Mouse (Mus musculus) cerebellum, postnatal 14 days (tissue): ENCODE data around the gene Pdcd6ip.
"Not testable (repeated sequence)": the region's sequence is repeated elsewhere in the genome, so short reads cannot be mapped to it uniquely, and the experiment has no call there.

ENCODE experiments used
- DNase-seq, 2 experiments: peaks; one replicate each; pipeline ENCODE4 v3.0.0; 2021; ENCODE audit warnings: mixed read lengths in 2 of 2

The Pdcd6ip gene

GRCm38 (mm10) chr9:113687461-113687860, 20.6 kb downstream of the Pdcd6ip start:
- no peak for DNase-seq

GRCm38 (mm10) chr9:113673721-113674120, 34.3 kb downstream of the Pdcd6ip start:
- DNase-seq = no peak

DNA sequence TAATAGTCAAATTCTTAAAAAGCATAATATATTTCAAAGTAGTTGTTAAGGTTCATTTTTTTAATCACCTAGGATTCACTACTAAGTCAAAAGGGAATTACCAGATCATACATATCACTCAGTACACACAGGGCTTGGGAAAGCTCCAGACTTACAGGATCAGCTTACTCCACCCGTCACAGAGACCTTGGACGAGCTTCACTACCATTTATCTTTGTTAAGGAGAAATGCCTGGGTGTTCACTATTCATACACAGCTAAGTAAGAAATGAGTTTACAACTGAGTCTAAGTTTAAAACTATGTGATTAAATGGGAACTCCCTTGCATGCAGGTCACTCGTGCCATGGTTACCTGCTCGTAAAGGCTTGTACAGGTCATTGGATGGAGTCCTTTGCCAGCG, 35.7 kb downstream of the Pdcd6ip start:
- DNase-seq = no peak

DNA sequence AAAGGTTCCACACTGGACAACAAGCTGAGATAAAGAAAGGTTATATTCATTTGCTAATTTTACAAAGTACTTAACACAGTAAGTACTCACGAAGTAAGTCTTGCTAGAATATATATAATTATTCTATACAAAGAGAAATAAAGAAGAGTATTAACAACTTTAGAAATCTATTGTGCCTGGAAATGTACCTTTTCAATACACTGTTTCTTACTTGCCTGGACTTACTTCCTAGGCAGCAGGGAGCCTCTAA, 37.3 kb downstream of the Pdcd6ip start:
- no peak for DNase-seq

- DNase-seq = no peak
These were observed 37.8 kb downstream of the Pdcd6ip start for GRCm38 (mm10) chr9:113670105-113670856.

- no peak for DNase-seq
These were observed 44.6 kb downstream of the Pdcd6ip start for GRCm38 (mm10) chr9:113663476-113663875.

GRCm38 (mm10) chr9:113657837-113658236, 50.2 kb downstream of the Pdcd6ip start:
- no peak for DNase-seq

DNA sequence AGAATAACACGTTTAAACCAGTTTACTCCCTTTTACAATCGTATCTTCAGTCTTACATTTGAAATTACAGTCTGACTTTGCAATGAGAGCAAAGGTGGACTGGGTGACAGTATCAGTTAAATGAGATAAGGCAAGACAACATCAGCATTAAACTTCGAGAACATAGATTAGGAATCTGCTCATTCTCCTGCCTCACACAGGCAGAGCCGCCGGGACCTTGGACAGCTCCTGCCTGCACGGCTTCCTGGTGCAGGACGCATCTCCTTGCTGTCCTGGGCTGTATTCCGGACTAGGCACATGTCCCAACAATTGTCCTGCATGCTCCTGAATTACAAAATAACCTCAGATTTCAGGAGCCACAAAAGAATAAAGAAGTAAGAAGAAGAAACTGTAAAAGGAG, 54.5 kb downstream of the Pdcd6ip start:
- DNase-seq = no peak

- no peak for DNase-seq
These were observed 57.3 kb downstream of the Pdcd6ip start for GRCm38 (mm10) chr9:113650787-113651186.

- not testable (repeated sequence) for DNase-seq
These were observed 58.8 kb downstream of the Pdcd6ip start for GRCm38 (mm10) chr9:113649211-113649610.

DNA sequence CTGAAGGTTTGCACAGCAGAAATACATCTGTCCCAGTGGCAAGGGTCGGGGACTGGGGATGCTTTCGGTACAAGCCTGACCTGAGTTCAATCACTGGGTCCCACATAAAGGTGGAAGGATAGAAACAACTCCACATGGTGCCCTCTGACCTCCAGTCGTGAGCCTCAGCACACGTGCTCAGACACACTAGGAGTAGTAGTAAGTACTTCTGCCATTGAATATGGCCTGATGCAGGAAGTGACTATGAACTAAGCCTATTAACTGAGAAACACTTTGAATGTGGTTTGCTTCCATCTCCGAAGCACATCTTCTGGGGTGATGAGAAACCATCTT, 62.3 kb downstream of the Pdcd6ip start:
- DNase-seq = no peak

DNA sequence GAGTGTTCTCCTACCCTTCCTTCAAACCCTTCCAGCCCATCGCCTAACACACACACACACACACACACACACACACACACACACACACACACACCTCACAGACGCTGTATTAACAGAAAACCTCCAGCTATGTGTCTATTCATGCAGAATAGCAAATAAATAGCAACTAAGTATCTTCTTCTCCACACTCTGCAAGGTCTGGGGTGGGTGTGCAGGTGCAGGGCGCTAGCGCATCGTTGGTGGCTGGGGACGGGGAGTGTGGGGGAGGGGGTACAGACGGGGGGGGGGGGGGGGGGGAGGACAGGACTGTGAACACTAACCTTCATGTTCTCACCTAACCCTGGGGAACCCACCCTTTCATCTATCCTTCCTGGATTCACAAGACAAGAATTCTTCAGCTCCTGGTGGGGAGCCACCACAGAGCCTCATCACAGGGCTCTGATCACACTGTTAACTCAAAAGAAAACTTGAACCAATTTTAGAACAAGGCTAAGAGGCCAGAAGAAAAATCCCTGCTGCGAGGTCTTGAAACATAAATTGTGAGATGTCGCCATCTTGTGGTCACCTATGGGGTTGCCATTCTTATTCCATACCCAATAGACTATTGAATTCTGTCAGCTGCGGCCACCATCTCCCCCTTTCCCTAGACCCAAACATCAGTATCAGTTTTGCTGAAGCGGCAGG, 62.8 kb downstream of the Pdcd6ip start:
- DNase-seq = peak; percentile 87 to 88

DNA sequence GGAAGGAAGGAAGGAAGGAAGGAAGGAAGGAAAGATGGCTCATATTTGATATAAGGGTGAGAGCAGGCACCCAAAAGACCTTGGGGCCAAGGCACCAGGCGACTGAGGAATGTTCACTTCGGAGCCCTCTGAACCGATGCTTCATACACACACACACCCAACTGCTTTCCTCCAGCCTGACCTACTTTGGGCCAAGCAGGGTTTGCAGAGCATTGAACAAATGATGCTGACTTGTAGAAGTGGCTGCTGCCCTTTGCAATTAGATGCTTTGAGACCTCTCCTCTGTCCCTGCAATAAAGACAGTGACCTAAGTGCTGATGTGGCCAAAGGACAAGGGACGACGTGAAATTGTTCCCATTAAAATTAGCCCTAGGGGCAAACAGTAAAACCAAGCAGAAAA, 63.4 kb downstream of the Pdcd6ip start:
- no peak for DNase-seq

GRCm38 (mm10) chr9:113644076-113644475, 64.0 kb downstream of the Pdcd6ip start:
- DNase-seq = peak; percentile 60 to 63

DNA sequence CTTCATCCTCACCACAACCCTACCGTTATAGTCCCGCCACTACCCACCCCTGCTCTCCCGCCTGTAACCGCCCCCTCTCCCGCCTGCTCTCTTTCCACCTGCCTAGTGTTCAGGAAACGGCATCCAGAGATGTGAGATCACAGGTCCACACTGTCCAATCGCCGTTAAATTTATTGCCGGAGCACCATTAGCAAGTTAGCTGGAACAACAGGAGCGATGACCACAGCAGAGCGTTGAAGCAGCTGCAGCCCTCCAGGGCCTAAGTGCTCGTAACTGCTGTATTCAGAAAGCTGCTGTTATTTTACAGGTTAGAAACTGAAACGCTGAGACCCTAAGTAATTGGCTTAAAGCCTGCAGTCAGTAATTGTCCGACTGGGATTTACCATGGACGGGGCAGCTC, 64.4 kb downstream of the Pdcd6ip start:
- no peak for DNase-seq

DNA sequence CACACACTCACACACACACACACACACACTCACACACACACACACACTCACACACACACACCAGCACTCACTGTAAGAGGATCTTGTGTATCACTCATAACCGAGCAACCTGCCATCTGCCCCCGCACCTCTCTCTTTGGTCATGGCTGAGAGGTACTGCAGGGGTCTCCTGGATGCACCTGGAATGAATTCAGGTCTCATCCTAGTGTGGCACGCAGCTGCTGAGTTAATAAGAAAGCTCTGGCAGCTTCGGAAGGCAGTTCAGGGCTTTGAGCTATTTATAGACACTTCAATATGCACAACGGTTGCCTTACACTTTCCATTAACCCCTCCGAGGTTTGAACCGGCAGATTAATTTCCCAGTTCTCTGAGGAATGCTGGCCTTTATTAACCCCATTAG, 73.1 kb downstream of the Pdcd6ip start:
- no peak for DNase-seq

DNA sequence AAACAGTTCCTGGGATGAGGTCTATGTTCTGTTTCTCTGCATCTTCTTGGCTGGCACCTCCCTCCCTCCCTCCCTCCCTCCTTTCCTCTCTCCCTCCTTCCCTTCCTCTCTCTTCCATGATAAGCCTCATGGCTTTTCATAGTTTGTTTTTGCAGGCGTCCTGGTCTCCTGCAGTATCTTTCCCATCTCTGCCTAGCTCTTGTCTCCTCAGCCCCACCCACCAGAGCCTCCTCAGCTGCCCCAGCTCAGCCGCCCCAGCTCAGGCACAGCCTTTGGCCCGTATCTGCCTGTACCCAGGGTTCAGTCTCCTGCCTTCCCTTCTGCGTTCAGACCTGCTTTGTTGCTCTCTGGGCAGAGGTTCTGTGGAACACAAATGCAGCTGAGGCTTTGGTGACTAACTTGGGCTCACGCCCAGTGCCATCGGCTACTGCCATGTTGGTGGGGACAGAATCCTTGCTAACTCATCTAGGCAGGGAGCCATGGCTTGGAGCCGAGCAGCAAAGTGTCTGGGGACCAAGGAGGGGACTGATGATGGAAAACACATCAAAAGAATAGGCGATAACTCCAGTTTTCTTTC, 74.8 kb downstream of the Pdcd6ip start:
- DNase-seq = peak in 1 of 2 experiments; percentile 61

DNA sequence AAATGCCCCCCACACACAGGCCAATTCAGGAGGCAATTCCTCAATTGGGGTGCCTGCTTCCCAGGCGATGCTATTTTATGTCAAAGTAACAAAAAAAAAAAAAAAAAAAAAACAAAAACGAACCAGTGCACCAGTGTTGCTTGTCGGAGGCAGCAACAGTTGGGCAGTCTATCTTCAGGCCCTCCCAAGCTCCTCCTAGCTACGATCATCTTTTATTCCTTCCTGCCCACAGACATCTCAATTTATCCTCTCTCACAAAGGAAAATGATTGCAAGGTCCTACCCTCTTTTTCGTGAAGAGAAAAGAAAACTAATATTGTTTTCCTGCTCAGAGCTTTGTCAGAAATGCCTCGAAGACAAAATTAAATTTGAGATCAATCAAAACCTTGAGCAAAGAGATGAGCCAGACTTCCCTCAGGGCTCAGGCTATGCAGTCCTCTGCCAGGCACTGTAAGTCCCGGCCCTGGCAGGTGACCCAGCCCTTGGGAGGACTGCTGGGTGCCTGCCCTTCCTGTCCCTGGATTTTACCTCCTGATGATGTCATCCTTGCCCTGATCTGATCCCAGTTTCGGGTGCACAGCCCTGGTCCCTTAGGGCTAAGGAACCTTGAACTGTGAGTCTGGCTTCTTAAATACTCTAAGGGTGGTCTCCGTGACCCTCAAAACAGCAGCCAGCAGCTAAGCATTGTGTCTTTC, 75.6 kb downstream of the Pdcd6ip start:
- DNase-seq = no peak

GRCm38 (mm10) chr9:113629632-113630031, 78.4 kb downstream of the Pdcd6ip start:
- peak; percentile 85 to 89 for DNase-seq

DNA sequence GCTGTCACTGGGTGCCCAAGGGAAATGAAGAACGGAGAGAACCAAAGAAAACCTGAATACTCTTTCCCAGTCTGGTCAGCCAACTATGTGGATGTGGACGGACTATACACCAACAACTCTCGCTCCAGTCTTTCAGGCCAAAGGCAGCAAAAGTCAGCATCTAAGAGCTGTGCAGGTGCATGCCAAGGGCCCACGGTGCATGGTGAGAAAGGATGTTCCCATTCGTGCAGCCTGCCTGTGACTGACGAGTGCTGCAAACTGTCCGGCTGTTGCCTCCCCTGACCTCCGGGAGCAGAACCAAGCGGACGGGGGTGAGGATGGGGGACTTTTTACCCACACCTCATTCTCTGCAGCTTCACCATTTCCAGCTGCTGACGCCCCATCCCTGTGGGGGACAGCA, 78.9 kb downstream of the Pdcd6ip start:
- DNase-seq = no peak

- no peak for DNase-seq
These were observed 79.3 kb downstream of the Pdcd6ip start for GRCm38 (mm10) chr9:113628780-113629179.

- DNase-seq = no peak
These were observed 81.3 kb downstream of the Pdcd6ip start for GRCm38 (mm10) chr9:113626730-113627129.

DNA sequence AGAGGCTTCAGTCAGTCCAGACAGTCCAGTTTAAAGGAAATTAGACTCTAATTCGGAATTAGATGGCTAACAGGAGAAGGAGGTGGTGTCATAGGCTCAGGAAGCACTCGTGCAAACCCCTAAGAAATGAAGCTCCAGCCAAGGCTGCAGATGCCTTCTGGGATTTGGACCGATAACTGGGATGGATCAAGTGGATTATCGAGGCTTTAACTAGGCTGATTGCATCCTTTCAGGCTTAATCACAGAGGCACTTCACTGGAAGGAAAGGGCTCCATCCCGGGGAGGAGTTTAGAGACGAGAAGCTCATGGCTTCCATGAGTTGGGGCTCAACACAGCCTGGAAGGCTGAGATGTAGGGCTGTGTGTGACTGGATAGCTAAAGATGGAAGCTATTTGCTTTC, 84.0 kb downstream of the Pdcd6ip start:
- DNase-seq = no peak

- DNase-seq = no peak
These were observed 91.0 kb downstream of the Pdcd6ip start for GRCm38 (mm10) chr9:113617081-113617480.
